Mouse (Mus musculus) lung, embryonic 15.5 days (tissue): ENCODE results near the gene Acads. TPM values are rescaled to one million over a fixed set of nuclear protein-coding genes. Genes with fewer than 3 reads are reported as not detected.
"Not testable (repeated sequence)": the region's sequence is repeated elsewhere in the genome, so short reads cannot be mapped to it uniquely, and the experiment has no call there.

Source experiments
- ATAC-seq: fragments of 200-750 bp; cut with Nextera tagmentation; 2 replicates; pipeline ENCODE4 v1.8.0; 2017; ENCODE audit warnings: moderate number of reproducible peaks, borderline replicate concordance; ENCODE audit not compliant: low FRiP score, low TSS enrichment; ENCODE audit errors: extremely low read depth
- H3K27ac ChIP-seq: fragments of 300-500 bp; sonication (generic); 2 replicates; pipeline ENCODE4 v1.5.1; 2015; ENCODE audit warnings: moderate library complexity, mild to moderate bottlenecking, inconsistent platforms
- H3K27me3 ChIP-seq: fragments of 300-500 bp; sonication (generic); 2 replicates; pipeline ENCODE4 v1.6.1; 2015; ENCODE audit warnings: inconsistent platforms
- H3K36me3 ChIP-seq: fragments of 300-500 bp; sonication (generic); 2 replicates; pipeline ENCODE4 v1.6.1; 2015; ENCODE audit warnings: inconsistent platforms
- H3K4me1 ChIP-seq: fragments of 300-500 bp; sonication (generic); 2 replicates; pipeline ENCODE4 v1.6.1; 2015; ENCODE audit warnings: inconsistent platforms
- H3K4me2 ChIP-seq: fragments of 300-500 bp; sonication (generic); 2 replicates; pipeline ENCODE4 v1.6.1; 2015; ENCODE audit warnings: inconsistent platforms, mild to moderate bottlenecking, moderate library complexity
- H3K4me3 ChIP-seq: fragments of 300-500 bp; sonication (generic); 2 replicates; pipeline ENCODE4 v1.5.1; 2015; ENCODE audit warnings: mild to moderate bottlenecking, inconsistent platforms
- H3K9ac ChIP-seq: fragments of 300-500 bp; sonication (generic); 2 replicates; pipeline ENCODE4 v1.6.1; 2015; ENCODE audit warnings: inconsistent platforms
- H3K9me3 ChIP-seq: fragments of 300-500 bp; sonication (generic); 2 replicates; pipeline ENCODE4 v1.6.1; 2016; ENCODE audit warnings: inconsistent platforms
- WGBS: fragments of 180-500 bp; shearing (Covaris S2); methylation state at CpG from one replicate; pipeline ENCODE4 v1.1.7; 2015; 5-methylcytosine and 5-hydroxymethylcytosine counted together
- polyA plus RNA-seq: library from polyadenylated mRNA; unstranded; fragments of >200 nt; fragmentation: Nextera tagmentation; extraction: Ambion mirVana; gene quantifications from 2 replicates; pipeline ENCODE4 v1.2.1, GENCODE M21; 2015

The Acads gene
- polyA plus RNA-seq, 1 experiment from 2014 or later: 76.3 TPM

DNA sequence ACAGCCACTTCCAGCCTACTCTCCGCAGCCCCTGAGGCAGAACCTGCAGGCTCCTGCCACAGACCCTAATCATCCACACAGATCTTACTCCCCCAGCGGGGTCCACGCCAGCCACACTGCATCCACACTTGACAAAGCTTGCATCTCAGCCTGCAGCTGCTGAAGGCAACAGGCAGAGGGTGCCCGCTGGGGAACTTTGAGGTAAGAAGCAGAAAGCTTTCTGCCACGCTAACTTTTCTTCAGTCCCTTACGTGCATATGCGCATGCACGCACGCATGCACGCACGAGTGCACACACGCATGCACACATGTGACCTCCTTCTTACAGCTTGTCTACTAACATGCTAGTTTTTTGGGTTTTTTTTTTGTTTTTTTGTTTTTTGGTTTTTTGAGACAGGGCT lies 5.9 kb downstream of the Acads start:
- H3K4me2 ChIP-seq: no peak overlapping the region
- H3K4me3 ChIP-seq: no peak overlapping the region
- no peaks in the 10 kb centered on the region for H3K27me3 ChIP-seq
- peaks cover 25% of the 10 kb centered on the region for H3K36me3 ChIP-seq
- H3K9me3 ChIP-seq: no peaks in the 10 kb centered on the region
- WGBS: 95% methylated on average over 12 of the region's 12 CpGs
- no peak overlapping the region for H3K9ac ChIP-seq
- no peak overlapping the region for H3K27ac ChIP-seq
- peaks cover 1% of the 10 kb centered on the region; the same call in 1 of the 2 replicates for H3K4me1 ChIP-seq
- ATAC-seq: no peak

GRCm38 (mm10) chr5:115111156-115111555 lies 8.0 kb downstream of the Acads start:
- no peak overlapping the region for H3K9ac ChIP-seq
- ATAC-seq: no peak
- H3K27me3 ChIP-seq: no peaks in the 10 kb centered on the region
- H3K4me3 ChIP-seq: no peak overlapping the region
- H3K4me1 ChIP-seq: no peaks in the 10 kb centered on the region
- H3K27ac ChIP-seq: no peak overlapping the region
- WGBS: 88% methylated on average over 8 of the region's 8 CpGs
- H3K4me2 ChIP-seq: no peak overlapping the region
- H3K36me3 ChIP-seq: peaks cover 19% of the 10 kb centered on the region
- no peaks in the 10 kb centered on the region for H3K9me3 ChIP-seq

GRCm38 (mm10) chr5:115103253-115103652 lies 15.9 kb downstream of the Acads start:
- 96% methylated on average over 23 of the region's 23 CpGs for WGBS
- not testable (repeated sequence) for ATAC-seq, H3K4me1 ChIP-seq, H3K9me3 ChIP-seq, H3K4me3 ChIP-seq, H3K4me2 ChIP-seq, H3K9ac ChIP-seq, H3K27me3 ChIP-seq, H3K27ac ChIP-seq
- peaks cover 30% of the 10 kb centered on the region for H3K36me3 ChIP-seq

- no peak overlapping the region for H3K9ac ChIP-seq
- no peak overlapping the region for H3K27ac ChIP-seq
- H3K4me2 ChIP-seq: no peak overlapping the region
- no peaks in the 10 kb centered on the region for H3K9me3 ChIP-seq
- H3K4me3 ChIP-seq: no peak overlapping the region
- H3K36me3 ChIP-seq: peaks cover 39% of the 10 kb centered on the region
- H3K27me3 ChIP-seq: no peaks in the 10 kb centered on the region
- no peak for ATAC-seq
- 80% methylated on average over 2 of the region's 2 CpGs for WGBS
- H3K4me1 ChIP-seq: no peaks in the 10 kb centered on the region
These were observed 16.9 kb downstream of the Acads start for GRCm38 (mm10) chr5:115102231-115102630.

- Histone ChIP-seq H3K4me3 (no peak overlapping the region), H3K27me3 (no peaks in the 10 kb centered on the region), H3K36me3 (peaks cover 52% of the 10 kb centered on the region), H3K4me1 (no peaks in the 10 kb centered on the region), H3K4me2 (no peak overlapping the region), H3K27ac (no peak overlapping the region), H3K9ac (no peak overlapping the region), H3K9me3 (no peaks in the 10 kb centered on the region)
- no peak for ATAC-seq
- WGBS: 74% methylated on average over 6 of the region's 6 CpGs
These were observed 18.7 kb downstream of the Acads start for GRCm38 (mm10) chr5:115100473-115100872.

- no peak overlapping the region for H3K4me3 ChIP-seq
- H3K36me3 ChIP-seq: peaks cover 57% of the 10 kb centered on the region
- no peak for ATAC-seq
- no peak overlapping the region for H3K27ac ChIP-seq
- WGBS: 64% methylated on average over 9 of the region's 9 CpGs
- H3K4me1 ChIP-seq: no peaks in the 10 kb centered on the region
- H3K4me2 ChIP-seq: no peak overlapping the region
- H3K9ac ChIP-seq: no peak overlapping the region
- no peaks in the 10 kb centered on the region for H3K27me3 ChIP-seq
- no peaks in the 10 kb centered on the region for H3K9me3 ChIP-seq
These were observed 19.2 kb downstream of the Acads start for GRCm38 (mm10) chr5:115099991-115100390.

DNA sequence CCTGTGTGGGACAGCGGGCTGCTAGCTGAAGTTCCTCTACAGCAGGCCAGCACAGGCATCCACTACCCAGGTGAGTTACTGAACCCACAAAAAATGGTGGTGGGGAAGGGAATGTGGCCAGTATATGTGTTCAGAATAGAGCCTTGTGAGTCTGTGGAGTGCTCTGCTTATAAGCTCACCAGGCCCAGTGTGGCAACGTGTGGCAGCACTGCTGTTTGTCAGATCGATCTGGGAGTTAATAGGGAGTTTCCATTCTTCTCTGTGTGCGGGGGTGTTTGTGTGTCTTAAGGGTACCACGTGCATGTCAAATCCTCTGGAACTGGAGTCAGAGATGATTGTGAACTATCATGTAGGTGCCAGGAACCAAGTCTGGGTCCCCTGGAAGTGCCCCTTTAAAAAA lies 19.6 kb downstream of the Acads start:
- no peak overlapping the region for H3K4me3 ChIP-seq
- no peaks in the 10 kb centered on the region for H3K4me1 ChIP-seq
- peaks cover 62% of the 10 kb centered on the region for H3K36me3 ChIP-seq
- H3K4me2 ChIP-seq: no peak overlapping the region
- H3K27me3 ChIP-seq: no peaks in the 10 kb centered on the region
- H3K27ac ChIP-seq: no peak overlapping the region
- 77% methylated on average over 5 of the region's 5 CpGs for WGBS
- no peak for ATAC-seq
- H3K9ac ChIP-seq: no peak overlapping the region
- no peaks in the 10 kb centered on the region for H3K9me3 ChIP-seq

DNA sequence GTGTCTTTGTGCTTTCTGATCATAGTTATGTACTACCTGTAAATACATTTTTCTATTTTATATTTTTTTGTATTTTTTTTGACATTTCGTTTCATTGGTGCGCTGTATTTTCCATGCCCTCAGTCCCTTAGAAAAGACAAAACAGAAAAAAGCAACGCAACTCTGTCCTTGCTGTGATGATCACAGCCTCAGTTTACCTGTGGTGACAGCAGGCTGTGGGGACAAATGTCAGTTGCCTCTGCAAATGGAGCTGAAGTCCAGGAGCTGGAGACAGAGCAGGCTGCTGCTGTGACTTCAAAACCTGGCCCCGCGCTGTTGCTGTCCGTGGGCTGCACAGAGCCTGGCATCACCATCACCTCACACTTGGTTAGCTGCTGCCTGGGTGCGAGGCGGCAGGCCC lies 21.0 kb downstream of the Acads start, which contains the start of gene Gm10401:
Gene Gm10401 (minus strand): TSS at position 101 of the 400 bp plus-strand sequence.
- Histone ChIP-seq H3K9ac (no peak within 1 kb of the TSS), H3K36me3 (peaks cover 69% of the 10 kb centered on the region), H3K27me3 (no peaks in the 10 kb centered on the region), H3K4me1 (no peaks in the 10 kb centered on the region), H3K27ac (no peak within 1 kb of the TSS), H3K4me3 (no peak within 1 kb of the TSS), H3K4me2 (no peak within 1 kb of the TSS), H3K9me3 (no peaks in the 10 kb centered on the region)
- no peak for ATAC-seq
- WGBS: 93% methylated on average over 8 of the region's 8 CpGs

- H3K36me3 ChIP-seq: peaks cover 79% of the 10 kb centered on the region
These were observed 27.4 kb downstream of the Acads start for GRCm38 (mm10) chr5:115091776-115092175.

DNA sequence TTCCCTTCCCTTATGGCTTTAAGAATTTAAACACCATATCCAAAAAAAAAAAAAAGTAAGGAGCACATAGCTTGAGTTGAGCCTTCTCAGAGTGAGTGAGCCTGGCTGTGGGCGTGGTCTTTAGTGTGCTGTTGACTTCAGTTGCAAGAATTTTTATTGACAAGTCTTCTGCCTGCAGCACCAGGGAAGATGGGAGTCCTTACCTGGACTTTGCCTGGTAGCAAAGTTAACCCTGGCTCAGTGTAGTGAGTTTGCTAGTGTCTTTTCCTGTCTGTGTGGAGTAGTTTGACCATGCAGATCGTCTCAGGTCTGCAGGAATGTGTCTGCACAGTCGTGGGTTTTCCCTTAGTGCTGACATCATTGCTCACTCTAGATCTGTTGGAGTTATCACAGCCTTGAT lies 28.1 kb downstream of the Acads start:
- Histone ChIP-seq H3K4me2 (no peak overlapping the region), H3K4me1 (no peaks in the 10 kb centered on the region), H3K27ac (no peak overlapping the region), H3K36me3 (peaks cover 79% of the 10 kb centered on the region), H3K27me3 (no peaks in the 10 kb centered on the region), H3K4me3 (no peak overlapping the region), H3K9me3 (peaks cover 3% of the 10 kb centered on the region; the same call in 1 of the 2 replicates), H3K9ac (no peak overlapping the region)
- ATAC-seq: no peak
- WGBS: 67% methylated on average over 3 of the region's 3 CpGs

More at GRCm38 (mm10) chr5:115091776-115092175, 27.4 kb downstream of the Acads start:
- no peak overlapping the region for H3K4me2 ChIP-seq
- no peaks in the 10 kb centered on the region for H3K27me3 ChIP-seq
- no peak overlapping the region for H3K4me3 ChIP-seq
- WGBS: 90% methylated on average over 6 of the region's 6 CpGs
- H3K27ac ChIP-seq: no peak overlapping the region
- H3K4me1 ChIP-seq: no peaks in the 10 kb centered on the region
- H3K9ac ChIP-seq: no peak overlapping the region
- ATAC-seq: no peak
- peaks cover 3% of the 10 kb centered on the region; the same call in 1 of the 2 replicates for H3K9me3 ChIP-seq

- Histone ChIP-seq H3K27ac (no peak overlapping the region), H3K4me2 (no peak overlapping the region), H3K9me3 (peaks cover 3% of the 10 kb centered on the region; the same call in 1 of the 2 replicates), H3K9ac (no peak overlapping the region), H3K36me3 (peaks cover 76% of the 10 kb centered on the region), H3K27me3 (no peaks in the 10 kb centered on the region), H3K4me3 (no peak overlapping the region), H3K4me1 (no peaks in the 10 kb centered on the region)
- 95% methylated on average over 5 of the region's 5 CpGs for WGBS
- no peak for ATAC-seq
These were observed 29.4 kb downstream of the Acads start for GRCm38 (mm10) chr5:115089592-115090268.

GRCm38 (mm10) chr5:115085675-115086074 lies 33.5 kb downstream of the Acads start:
- Histone ChIP-seq H3K36me3 (peaks cover 73% of the 10 kb centered on the region), H3K9ac (no peak overlapping the region), H3K4me2 (no peak overlapping the region), H3K4me1 (no peaks in the 10 kb centered on the region), H3K9me3 (peaks cover 3% of the 10 kb centered on the region; the same call in 1 of the 2 replicates), H3K4me3 (no peak overlapping the region), H3K27ac (no peak overlapping the region), H3K27me3 (no peaks in the 10 kb centered on the region)
- ATAC-seq: no peak
- 95% methylated on average over 2 of the region's 2 CpGs for whole genome bisulfite sequencing
